Mouse (Mus musculus): ENCODE measurements around the gene Gm28269.

GRCm38 (mm10) chrX:21715293-21715692 is 29.6 kb downstream of the Gm28269 start:
- TF ChIP-seq CTCF (conservative IDR thresholded peaks at IDR 0.05; ENCODE audit: low read length) (no peak), NANOG (IDR thresholded peaks at IDR 0.05; ENCODE audit: borderline replicate concordance, low read length) (no peak)

Data from E14TG2a.4 (cell line).